ENCODE assay signal across 8 mouse cellular contexts in genomic region chr17:71002744-71003094, GRCm38 (mm10). TPM values are rescaled to one million over a fixed set of nuclear protein-coding genes. Genes with fewer than 3 reads are reported as not detected.
DNase-seq lines count a peak whose midpoint lies in the region; ATAC-seq and TF ChIP-seq lines count a peak whose summit lies in the region.

Gene Myl12a (minus strand): TSS chr17:71002878.

- H3K4me3 ChIP-seq in testis, adult 2 months (ENCODE audit: control insufficient read depth, low read depth, low read length): peak within 1 kb of the TSS; percentile 87
- peak within 1 kb of the TSS; percentile 95 for H3K4me3 ChIP-seq in erythroblast, embryonic 14.5 days (replicated peaks)
- H3K4me3 ChIP-seq in limb, embryonic 13.5 days: peak within 1 kb of the TSS; percentile 86
- H3K4me3 ChIP-seq in small intestine, adult 2 months (ENCODE audit: low read depth, low read length): peak within 1 kb of the TSS; percentile 95

- peaks cover 6% of the 10 kb centered on the region for H3K4me1 ChIP-seq in testis, adult 2 months (ENCODE audit: control insufficient read depth, insufficient read depth, low read length)
- peaks cover 40% of the 10 kb centered on the region for H3K4me1 ChIP-seq in erythroblast, embryonic 14.5 days (ENCODE audit: control insufficient read depth)
- peaks cover 43% of the 10 kb centered on the region for H3K4me1 ChIP-seq in limb, embryonic 13.5 days
- peaks cover 8% of the 10 kb centered on the region; the same call in 1 of the 2 replicates for H3K4me1 ChIP-seq in small intestine, adult 2 months (ENCODE audit: control insufficient read depth, insufficient read depth, insufficient read length, low read length)

- H3K27me3 ChIP-seq in testis, adult 2 months (ENCODE audit: control insufficient read depth, insufficient read depth, low read length): no peaks in the 10 kb centered on the region
- no peaks in the 10 kb centered on the region for H3K27me3 ChIP-seq in erythroblast, embryonic 14.5 days (ENCODE audit: control insufficient read depth)
- no peaks in the 10 kb centered on the region for H3K27me3 ChIP-seq in limb, embryonic 13.5 days
- H3K27me3 ChIP-seq in small intestine, adult 2 months (ENCODE audit: control insufficient read depth, insufficient read depth, low read length): no peaks in the 10 kb centered on the region

- WGBS in limb, embryonic 13.5 days: 3% methylated on average over 14 of the region's 14 CpGs
- WGBS in small intestine, adult 2 months: 4% methylated on average over 14 of the region's 14 CpGs

- H3K36me3 ChIP-seq in testis, adult 2 months (ENCODE audit: control insufficient read depth, insufficient read depth, low read length): no peaks in the 10 kb centered on the region
- H3K36me3 ChIP-seq in erythroblast, embryonic 14.5 days (ENCODE audit: control insufficient read depth): peaks cover 15% of the 10 kb centered on the region
- H3K36me3 ChIP-seq in limb, embryonic 13.5 days: no peaks in the 10 kb centered on the region
- H3K36me3 ChIP-seq in small intestine, adult 2 months (ENCODE audit: control insufficient read depth, insufficient read depth, low read length): 0 out of 2 replicates have a peak, but pooled peaks cover 2% of the 10 kb centered on the region

- TF ChIP-seq POLR2A in testis, adult 2 months (IDR thresholded peaks at IDR 0.05; ENCODE audit: control insufficient read depth, low read depth, low read length): no peak
- no peak for TF ChIP-seq POLR2A in small intestine, adult 2 months (IDR thresholded peaks at IDR 0.05; ENCODE audit: low read depth, low read length)

- no peak for TF ChIP-seq CTCF in testis, adult 2 months (IDR thresholded peaks at IDR 0.05; ENCODE audit: control insufficient read depth, insufficient read depth, insufficient replicate concordance, low read depth, low read length)
- TF ChIP-seq CTCF in small intestine, adult 2 months (IDR thresholded peaks at IDR 0.05; ENCODE audit: extremely low read depth, insufficient read length, insufficient replicate concordance, low read depth, low read length): no peak

- no peaks in the 10 kb centered on the region for H3K9me3 ChIP-seq in erythroblast, embryonic 14.5 days (ENCODE audit: control insufficient read depth, low read length)
- no peaks in the 10 kb centered on the region for H3K9me3 ChIP-seq in limb, embryonic 13.5 days

- peak within 1 kb of the TSS; percentile 94 for H3K27ac ChIP-seq in testis, adult 2 months (ENCODE audit: control insufficient read depth, insufficient read depth, low read depth, low read length)
- H3K27ac ChIP-seq in limb, embryonic 13.5 days: peak within 1 kb of the TSS; percentile 100
- peak within 1 kb of the TSS; percentile 96 for H3K27ac ChIP-seq in small intestine, adult 2 months (ENCODE audit: insufficient read depth, low read depth, low read length)

- peak; percentile 41 for ATAC-seq in limb, embryonic 13.5 days (ENCODE audit: low FRiP score, low read depth)

- intact Hi-C loops in heart, postnatal 25 days (cut with DNase I): loop anchor here (5.0 kb wide), 2 partner anchors 40 to 195 kb away; no protein-coding TSS in a partner anchor

- DNase-seq in testis, postnatal 14 days (ENCODE audit: low spot score): no peak
- DNase-seq in heart, postnatal 25 days (ENCODE audit: low spot score): no peak
- no peak for DNase-seq in embryo, embryonic 11 days
- DNase-seq in T-cell, adult 2 months (ENCODE audit: low spot score): no peak

- H3K4me2 ChIP-seq in limb, embryonic 13.5 days (replicated peaks): peak within 1 kb of the TSS; percentile 65

- H3K9ac ChIP-seq in limb, embryonic 13.5 days: peak within 1 kb of the TSS; percentile 96

RNA-seq across cellular contexts. Expression of gene Myl12a, which starts in this region (rescaled TPM):
- 29.2 and 30.6 TPM in 2 replicates for polyA plus RNA-seq in testis, adult 2 months (2012; rRNA removed)
- 1.8 and 3.5 TPM in 2 replicates for polyA plus RNA-seq in erythroblast, embryonic 14.5 days (2012)
- 100 to 1,000 TPM; 944 to 988 TPM for total RNA-seq in heart, postnatal 25 days (2021)
- polyA plus RNA-seq in limb, embryonic 13.5 days (2015; fragmentation: Nextera tagmentation; extraction: Ambion mirVana): 700 and 703 TPM in 2 replicates
- 28.8 and 52.7 TPM in 2 replicates for polyA plus RNA-seq in small intestine, adult 2 months (2012; rRNA removed)

Comparison
In these comparisons a context has a peak if more than half of its experiments do, and no peak if none do; other contexts are left out.
1. RNA of gene Myl12a (polyA plus RNA-seq): 700 to 703 TPM in limb, embryonic 13.5 days; 28.8 to 52.7 TPM in small intestine, adult 2 months, 29.2 to 30.6 TPM in testis, adult 2 months and 1.8 to 3.5 TPM in erythroblast, embryonic 14.5 days; every median in the first group is over 10 times any median in the second.
2. Peak in every context shown above with its lines, with median percentiles within 50 percentile points of each other: H3K27ac ChIP-seq and H3K4me3 ChIP-seq.